Mouse (Mus musculus) right cerebral cortex, postnatal 36 days (tissue): ENCODE results near the gene Dnm1l.
"Not testable (repeated sequence)": the region's sequence is repeated elsewhere in the genome, so short reads cannot be mapped to it uniquely, and the experiment has no call there.

Experiments used
- DNase-seq, 2 experiments: peaks; one replicate each; pipeline ENCODE4 v3.0.0; 2022; ENCODE audit warnings: low spot score in 2 of 2, mixed read lengths in 1 of 2

The Dnm1l gene

DNA sequence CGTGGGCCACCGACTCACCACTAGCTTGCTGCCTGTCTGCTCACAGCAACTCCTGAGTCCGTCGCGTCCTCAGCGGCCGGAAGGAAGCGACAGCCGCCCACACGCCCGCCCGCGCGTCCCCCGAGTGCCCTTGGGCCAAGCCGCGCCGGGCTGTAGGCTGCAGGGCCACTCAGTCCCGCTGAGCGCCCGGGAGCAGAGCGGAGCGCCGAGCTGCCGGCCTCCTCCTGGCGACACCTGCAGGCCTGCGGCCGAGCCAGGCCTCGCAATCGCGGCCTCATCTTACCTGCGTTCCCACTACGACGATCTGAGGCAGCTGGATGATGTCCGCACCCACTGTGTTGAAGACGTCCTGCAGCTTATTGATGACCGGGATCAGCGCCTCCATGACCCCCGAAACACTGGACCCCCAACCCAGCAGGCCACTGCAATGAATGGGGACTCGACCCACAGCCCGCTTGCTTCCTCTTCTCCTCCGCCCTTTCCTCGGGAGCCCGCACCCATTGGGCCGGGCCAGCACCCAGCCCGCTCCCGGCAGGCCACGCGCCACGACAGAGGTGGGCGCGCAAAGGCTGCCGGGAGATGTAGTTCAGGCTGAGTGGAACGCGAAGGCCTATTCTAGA, at the start of gene Dnm1l:
Dnm1l (minus strand) TSS at position 479 of the 620 bp plus-strand sequence.
- DNase-seq: peak; percentile 88 to 91

DNA sequence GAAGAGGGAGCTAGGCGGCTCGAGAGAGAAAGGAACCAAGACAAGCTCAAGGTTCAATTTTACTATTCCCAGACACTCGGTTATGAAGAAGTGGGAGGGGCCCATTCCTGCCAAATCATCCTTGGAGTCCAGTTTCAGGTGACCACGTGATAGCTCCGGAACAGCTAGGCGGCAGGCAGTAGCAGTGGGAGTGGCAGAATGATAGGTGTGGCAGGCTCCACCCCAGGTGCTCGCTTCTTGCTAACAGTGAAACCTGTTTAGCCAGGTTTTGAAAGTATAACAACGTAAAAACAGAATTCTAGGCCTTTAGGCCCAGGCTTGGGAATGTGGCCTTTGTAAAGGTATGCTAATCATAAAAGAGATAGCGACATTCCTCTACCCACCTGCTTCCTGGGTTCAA, 8.5 kb upstream of the Dnm1l start:
- DNase-seq: not testable (repeated sequence)

DNA sequence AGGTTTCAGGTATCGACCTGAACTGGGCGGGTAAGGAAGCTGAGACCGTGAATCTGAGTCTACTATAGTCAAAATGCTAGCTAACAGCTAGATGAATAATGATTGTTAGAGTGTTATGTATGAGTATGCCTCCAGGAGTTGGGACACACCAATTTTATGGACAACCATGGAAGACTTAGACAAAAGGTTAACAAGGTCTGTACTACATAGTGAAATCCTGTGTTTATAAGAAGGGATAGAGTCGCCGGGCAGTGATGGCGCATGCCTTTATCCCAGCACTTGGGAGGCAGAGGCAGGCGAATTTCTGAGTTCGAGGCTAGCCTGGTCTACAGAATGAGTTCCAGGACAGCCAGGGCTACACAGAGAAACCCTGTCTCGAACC, 333 bp upstream of the Dnm1l start:
- DNase-seq: not testable (repeated sequence)

DNA sequence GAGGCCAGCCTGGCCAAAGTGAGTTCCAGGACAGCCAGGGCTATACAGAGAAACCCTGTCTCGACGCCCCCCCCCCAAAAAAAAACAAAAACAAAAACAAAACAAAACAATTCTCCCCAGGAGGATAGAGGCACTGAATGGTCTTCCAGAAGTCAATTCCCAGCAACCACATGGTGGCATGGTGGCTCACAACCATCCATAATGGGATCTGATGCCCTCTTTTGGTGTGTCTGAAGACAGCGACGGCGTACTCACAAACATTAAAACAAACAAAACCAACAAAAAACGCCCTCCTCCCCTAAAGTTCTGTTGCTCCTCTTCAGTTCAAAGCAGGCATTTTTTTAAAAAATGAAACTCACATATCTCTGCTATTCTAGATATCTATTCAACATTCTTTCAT, 851 bp downstream of the Dnm1l start:
- DNase-seq: no peak

DNA sequence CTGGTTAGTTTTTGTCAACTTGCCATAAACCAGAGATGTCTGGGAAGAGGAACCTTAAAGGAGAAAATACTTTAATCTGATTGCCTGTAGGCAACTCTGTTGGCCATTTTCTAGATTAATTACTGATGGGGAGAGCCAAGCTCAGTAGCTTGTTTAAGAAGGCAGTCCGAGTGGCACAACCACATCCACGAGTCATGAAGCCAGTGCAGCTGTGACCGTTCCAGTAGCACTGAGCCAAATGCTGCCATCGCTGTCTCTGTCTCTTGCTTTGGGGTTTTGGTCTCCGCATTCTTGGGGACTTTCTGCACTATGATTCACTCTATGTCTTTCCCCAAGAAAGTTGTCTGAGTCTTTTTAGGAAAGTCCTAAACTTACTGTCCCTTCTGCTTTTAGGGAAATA, 12.3 kb downstream of the Dnm1l start:
- DNase-seq: no peak

DNA sequence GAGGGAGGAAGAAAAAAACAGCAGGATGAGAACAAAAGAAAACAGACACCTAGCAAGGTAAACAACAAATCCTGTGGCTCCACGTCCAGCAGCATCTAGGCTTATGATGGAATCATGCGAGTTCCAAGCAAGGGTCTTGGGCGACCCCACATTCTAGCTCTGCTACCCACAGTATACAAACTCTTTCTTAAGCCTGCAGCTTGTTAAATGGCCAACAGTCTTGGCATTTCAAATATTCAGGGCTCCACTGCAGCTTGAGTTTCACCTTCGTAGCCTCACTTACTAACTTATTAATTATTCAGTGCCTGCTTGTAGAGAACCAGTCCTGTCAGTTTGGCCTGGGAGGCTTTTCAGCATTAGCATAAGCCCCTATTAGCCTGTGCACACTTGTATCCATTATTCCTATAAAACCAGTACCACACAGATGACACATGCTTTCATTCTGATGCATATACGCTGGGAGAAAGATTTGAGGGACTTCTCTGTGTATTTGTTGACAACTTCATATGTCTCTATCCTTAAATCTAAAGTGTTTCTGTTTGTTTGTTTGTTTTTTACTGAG, 32.9 kb downstream of the Dnm1l start:
- no peak for DNase-seq

DNA sequence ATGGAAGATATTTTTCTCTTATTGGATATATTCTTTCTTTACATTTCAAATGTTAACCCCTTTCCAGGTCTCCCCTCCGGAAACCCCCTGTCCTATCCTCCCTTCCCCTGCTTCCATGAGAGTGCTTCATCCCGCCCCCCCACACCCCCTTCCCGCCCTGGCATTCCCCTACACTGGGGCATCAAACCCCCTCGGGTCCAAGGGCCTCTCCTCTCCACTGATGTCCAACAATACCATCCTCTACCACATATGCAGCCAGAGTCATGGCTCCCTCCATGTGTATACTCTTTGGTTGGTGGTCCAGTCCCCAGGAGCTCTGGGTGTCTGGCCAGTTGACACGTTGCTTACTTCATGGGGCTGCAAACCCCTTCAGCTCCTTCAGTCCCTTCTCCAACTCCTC, 47.4 kb downstream of the Dnm1l start:
- no peak for DNase-seq

DNA sequence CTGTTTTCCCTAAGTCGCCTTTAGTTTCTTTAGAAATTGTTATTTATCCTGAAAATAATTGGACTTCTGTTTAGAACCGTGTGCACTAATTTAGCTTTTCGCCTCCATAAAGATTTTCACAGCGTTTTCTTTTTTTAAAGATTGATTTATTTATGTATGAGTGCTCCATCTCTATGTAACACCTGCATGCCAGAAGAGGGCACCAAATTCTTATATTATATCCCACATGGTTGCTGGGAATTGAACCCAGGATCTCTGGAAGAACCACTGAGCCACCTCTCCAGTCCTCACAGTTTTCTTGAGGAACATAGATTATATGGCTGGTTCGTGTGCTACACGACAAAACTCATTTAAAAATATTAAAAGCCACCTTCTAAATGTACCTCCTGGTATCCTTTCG, 54.9 kb downstream of the Dnm1l start:
- DNase-seq: no peak

DNA sequence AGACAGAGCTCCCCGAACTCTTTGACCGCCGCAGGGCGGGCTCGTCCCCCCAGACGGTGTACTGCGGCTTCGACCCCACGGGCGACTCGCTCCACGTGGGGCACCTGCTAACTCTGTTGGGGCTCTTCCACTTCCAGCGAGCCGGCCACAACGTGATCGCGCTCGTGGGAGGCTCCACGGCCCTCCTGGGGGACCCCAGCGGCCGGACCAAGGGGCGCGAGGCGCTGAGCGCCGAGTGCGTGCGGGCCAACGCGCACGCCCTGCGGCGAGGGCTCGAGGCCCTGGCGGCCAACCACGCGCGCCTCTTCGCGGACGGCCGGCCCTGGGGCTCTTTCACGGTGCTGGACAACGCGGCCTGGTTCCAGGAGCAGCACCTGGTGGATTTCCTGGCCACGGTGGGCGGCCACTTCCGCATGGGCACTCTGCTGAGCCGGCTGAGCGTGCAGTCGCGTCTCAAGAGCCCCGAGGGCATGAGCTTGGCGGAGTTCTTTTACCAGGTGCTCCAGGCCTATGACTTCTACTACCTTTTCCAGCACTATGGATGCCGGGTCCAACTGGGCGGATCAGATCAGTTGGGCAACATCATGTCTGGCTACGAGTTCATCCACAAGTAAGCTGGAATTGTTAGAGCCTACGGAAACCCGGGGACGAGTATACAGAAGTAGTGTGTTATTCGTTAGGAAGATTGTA, 55.5 kb downstream of the Dnm1l start:
- DNase-seq: peak; percentile 21 to 24

DNA sequence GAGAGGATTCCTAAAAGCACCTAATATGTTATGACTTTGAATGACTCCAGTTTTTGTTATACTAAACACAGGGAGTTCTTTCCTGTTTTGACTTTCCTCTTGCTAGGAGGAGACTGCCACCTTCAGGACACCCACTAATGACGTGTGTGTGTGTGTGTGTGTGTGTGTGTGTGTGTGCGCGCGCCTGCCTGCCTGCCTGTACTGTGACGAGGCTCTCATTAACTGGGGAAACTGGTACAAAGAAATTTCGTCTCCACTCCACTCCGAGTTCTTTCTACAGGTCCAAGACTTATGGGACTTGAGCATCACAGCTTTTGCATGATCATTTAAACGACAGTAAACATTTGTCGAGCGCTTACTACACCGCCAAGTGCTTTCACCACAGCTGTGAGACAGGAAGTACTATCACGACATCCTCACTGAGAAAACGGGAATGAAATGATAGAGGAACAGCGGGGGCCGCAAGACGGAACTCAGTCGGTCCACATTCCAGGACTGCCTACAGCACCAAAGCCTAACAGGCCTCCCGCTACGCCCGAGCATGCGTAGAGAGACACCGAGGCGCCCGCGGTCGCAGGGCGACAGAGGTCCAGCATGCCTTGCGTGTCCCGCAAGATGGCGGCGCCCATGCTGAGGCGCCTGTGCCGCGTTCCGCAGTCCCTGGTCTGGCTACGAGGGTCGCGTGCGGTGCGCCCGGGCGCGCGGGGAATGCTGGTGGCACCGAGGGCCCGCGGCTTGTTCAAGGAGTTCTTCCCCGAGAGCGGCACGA, 56.2 kb downstream of the Dnm1l start, which contains the start of gene Yars2:
Yars2 (plus strand) TSS at position 597 of the 769 bp plus-strand sequence.
- peak; percentile 94 to 95 for DNase-seq

DNA sequence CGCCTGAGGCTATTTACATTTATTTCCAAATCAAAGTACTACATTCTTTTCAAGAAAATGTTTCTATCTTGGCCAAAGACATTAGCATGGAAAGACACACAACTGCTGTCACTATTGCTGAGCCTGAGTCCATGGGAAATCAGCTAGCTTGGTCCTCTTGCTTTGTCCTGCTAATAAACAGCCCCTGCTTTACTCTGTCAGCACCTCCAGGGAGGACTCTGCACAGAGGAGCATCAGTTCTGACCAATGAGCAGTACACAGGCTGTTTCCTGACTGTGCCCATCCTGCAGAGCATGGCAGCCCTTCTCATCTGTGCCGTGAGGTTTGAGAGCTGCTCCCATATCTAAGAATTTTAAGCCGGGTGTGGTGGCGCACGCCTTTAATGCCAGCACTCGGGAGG, 85.0 kb downstream of the Dnm1l start:
- DNase-seq: no peak

DNA sequence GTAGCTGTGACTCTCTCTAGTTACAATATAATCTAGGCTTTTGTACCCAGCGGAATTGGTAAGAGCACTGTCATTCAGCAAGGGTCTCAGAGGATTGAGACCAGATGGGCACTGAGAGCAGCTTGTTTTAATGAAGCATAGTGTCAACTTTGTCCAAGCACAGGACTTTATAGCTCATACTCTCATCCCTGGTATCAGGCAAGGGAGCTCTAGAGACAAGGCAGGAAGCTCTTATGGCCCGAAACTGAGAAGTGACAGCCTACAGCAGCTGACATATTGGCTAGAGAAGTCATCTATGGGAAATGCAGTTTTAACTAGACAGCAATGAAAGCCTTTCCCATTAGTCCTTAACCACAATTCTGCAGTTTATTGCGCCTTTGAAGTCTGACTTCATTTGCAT, 85.8 kb downstream of the Dnm1l start:
- no peak for DNase-seq

DNA sequence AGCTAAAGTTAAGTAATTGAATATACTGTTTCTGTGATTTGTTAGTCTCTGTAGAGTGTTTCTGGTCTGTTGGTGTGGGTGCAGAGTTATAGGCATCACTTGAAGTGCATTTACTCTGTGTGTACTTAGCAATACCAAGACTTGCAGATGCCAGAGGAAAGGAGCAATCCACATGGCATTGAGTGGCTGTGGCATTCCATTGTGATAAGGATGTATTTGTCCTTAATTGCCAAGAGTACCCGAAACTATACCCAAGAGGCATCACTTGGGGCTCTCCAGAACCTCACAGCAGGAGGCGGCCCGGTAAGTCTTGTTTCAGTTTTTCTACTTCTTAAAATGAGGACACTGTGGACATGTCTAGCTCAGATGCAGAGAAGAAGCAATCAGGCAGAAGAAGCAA, 96.3 kb downstream of the Dnm1l start:
- DNase-seq: no peak
